Mouse (Mus musculus) midbrain, embryonic 12.5 days (tissue): ENCODE results near the gene Gprc6a. TPM values are rescaled to one million over a fixed set of nuclear protein-coding genes. Genes with fewer than 3 reads are reported as not detected.
A peak's percentile ranks its signal among the peaks of the same experiment; 100 is the strongest.

Experiments used
- ATAC-seq: fragments of 200-750 bp; cut with Nextera tagmentation; 2 replicates; pipeline ENCODE4 v1.8.0; 2017; ENCODE audit warnings: low read depth, moderate TSS enrichment, moderate library complexity; ENCODE audit not compliant: low FRiP score
- H3K27ac ChIP-seq: fragments of 300-500 bp; sonication (generic); replicated peaks from 2 replicates; pipeline ENCODE4 v1.5.1; 2016; ENCODE audit warnings: mild to moderate bottlenecking
- H3K27me3 ChIP-seq: fragments of 300-500 bp; sonication (generic); 2 replicates; pipeline ENCODE4 v1.6.1; 2016; ENCODE audit warnings: mild to moderate bottlenecking
- H3K36me3 ChIP-seq: fragments of 300-500 bp; sonication (generic); 2 replicates; pipeline ENCODE4 v1.6.1; 2016
- H3K4me1 ChIP-seq: fragments of 300-500 bp; sonication (generic); 2 replicates; pipeline ENCODE4 v1.6.1; 2016
- H3K4me2 ChIP-seq: fragments of 300-500 bp; sonication (generic); replicated peaks from 2 replicates; pipeline ENCODE4 v1.6.1; 2016; ENCODE audit warnings: mild to moderate bottlenecking, moderate library complexity
- H3K4me3 ChIP-seq: fragments of 300-500 bp; sonication (generic); 2 replicates; pipeline ENCODE4 v1.5.1; 2016; ENCODE audit warnings: mild to moderate bottlenecking
- H3K9ac ChIP-seq: fragments of 300-500 bp; sonication (generic); replicated peaks from 2 replicates; pipeline ENCODE4 v1.6.1; 2016; ENCODE audit warnings: mild to moderate bottlenecking, moderate library complexity
- H3K9me3 ChIP-seq: fragments of 300-500 bp; sonication (generic); 2 replicates; pipeline ENCODE4 v1.6.1; 2016; ENCODE audit warnings: mild to moderate bottlenecking
- WGBS: fragments of 180-500 bp; shearing (Covaris S2); methylation state at CpG from one replicate; pipeline ENCODE4 v1.1.7; 2016; 5-methylcytosine and 5-hydroxymethylcytosine counted together
- polyA plus RNA-seq: library from polyadenylated mRNA; unstranded; fragments of >200 nt; fragmentation: Nextera tagmentation; extraction: Ambion mirVana; gene quantifications from 2 replicates; pipeline ENCODE4 v1.2.1, GENCODE M21; 2016

Gprc6a gene
- polyA plus RNA-seq, 1 experiment from 2014 or later, result not detected

- Histone ChIP-seq H3K36me3 (no peaks in the 10 kb centered on the region), H3K4me3 (no peak overlapping the region)
Measured at GRCm38 (mm10) chr10:51614826-51615590, 16.3 kb downstream of the Gprc6a start.

GRCm38 (mm10) chr10:51613421-51613820, 17.8 kb downstream of the Gprc6a start:
- Histone ChIP-seq H3K27ac (no peak overlapping the region), H3K4me3 (no peak overlapping the region), H3K36me3 (no peaks in the 10 kb centered on the region), H3K9ac (no peak overlapping the region), H3K27me3 (no peaks in the 10 kb centered on the region), H3K4me2 (no peak overlapping the region), H3K9me3 (no peaks in the 10 kb centered on the region), H3K4me1 (no peaks in the 10 kb centered on the region)
- 70% methylated on average over 3 of the region's 3 CpGs for WGBS
- no peak for ATAC-seq

More at GRCm38 (mm10) chr10:51614826-51615590, 16.3 kb downstream of the Gprc6a start:
- H3K4me2 ChIP-seq, result no peak overlapping the region
- no peaks in the 10 kb centered on the region for H3K9me3 ChIP-seq
- H3K27ac ChIP-seq, result no peak overlapping the region
- ATAC-seq, result no peak
- no peaks in the 10 kb centered on the region for H3K4me1 ChIP-seq
- WGBS, result 75% methylated on average over 11 of the region's 11 CpGs
- no peaks in the 10 kb centered on the region for H3K27me3 ChIP-seq
- no peak overlapping the region for H3K9ac ChIP-seq

DNA sequence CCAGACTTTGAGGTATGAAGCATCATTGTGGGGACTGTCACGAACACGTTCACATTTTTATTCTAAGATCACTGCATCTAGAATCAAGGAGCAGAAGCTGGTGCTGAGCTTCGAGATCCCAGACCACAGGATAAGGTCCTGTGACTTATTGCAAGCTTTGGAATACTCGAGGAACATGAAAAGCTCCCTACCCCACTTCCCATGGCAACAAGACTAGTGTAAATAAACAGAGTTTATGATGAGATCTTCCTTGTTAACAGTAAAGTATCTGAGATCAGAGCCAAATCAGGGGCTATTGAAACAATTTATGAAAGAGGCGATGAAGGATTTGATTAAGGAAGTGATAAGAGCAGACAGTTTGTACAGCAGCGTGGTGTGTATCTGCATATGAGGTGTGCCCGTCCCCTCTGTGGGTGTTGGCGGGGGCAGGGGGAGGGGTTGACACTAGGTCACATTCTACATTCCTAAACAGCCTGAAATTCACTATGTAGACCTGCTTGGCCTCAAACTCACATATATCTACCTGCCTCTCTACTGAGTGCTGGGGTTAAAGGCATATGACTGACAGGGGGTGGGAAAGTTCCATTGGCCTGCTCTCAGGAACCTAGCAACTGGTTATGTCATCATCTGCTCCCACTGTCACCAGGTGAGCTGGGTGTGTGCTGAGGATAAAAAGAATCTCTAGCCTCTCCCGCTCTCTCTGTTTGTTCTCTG, 19.1 kb downstream of the Gprc6a start:
- H3K9ac ChIP-seq, result no peak overlapping the region
- no peak overlapping the region for H3K4me3 ChIP-seq
- no peaks in the 10 kb centered on the region for H3K27me3 ChIP-seq
- no peak overlapping the region for H3K27ac ChIP-seq
- no peak for ATAC-seq
- H3K4me2 ChIP-seq, result no peak overlapping the region
- 82% methylated on average over 9 of the region's 9 CpGs for WGBS
- no peaks in the 10 kb centered on the region for H3K36me3 ChIP-seq
- no peaks in the 10 kb centered on the region for H3K4me1 ChIP-seq
- no peaks in the 10 kb centered on the region for H3K9me3 ChIP-seq

DNA sequence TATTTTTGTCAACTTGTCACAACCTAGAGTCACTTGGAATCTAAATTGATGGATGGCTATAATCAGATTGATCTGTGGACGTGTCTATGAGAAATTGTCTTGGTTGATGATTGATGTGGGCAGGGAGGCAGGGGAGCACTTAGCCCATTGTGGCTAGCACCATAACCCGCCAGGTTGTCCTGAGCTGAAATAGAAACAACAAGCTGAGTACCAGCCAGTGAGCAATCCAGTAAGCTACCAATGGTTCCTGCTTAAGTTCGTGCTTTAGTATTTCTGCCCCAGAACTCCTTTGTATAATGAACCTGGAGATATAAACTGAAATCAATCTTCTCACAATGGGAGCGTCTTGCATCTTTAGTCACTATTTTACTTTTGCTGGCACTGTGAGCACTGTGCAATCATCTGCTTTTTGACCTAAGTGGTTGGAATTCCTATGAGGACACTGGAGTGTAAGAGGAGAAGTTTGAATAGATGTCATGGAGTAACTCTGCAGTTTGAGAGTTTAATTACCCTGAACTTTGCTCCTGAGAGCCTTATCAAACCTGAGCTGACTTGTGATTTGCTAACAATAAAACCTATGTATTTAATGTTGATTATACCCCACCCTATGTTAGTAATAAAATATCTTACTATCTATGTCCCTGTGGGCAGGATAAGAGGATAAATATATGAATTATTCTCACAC, 21.4 kb downstream of the Gprc6a start:
- no peaks in the 10 kb centered on the region for H3K9me3 ChIP-seq
- H3K4me3 ChIP-seq, result no peak overlapping the region
- H3K27me3 ChIP-seq, result no peaks in the 10 kb centered on the region
- H3K4me1 ChIP-seq, result no peaks in the 10 kb centered on the region
- 85% methylated on average over 4 of the region's 4 CpGs for WGBS
- no peak overlapping the region for H3K27ac ChIP-seq
- no peak overlapping the region for H3K4me2 ChIP-seq
- H3K9ac ChIP-seq, result no peak overlapping the region
- no peak for ATAC-seq
- no peaks in the 10 kb centered on the region for H3K36me3 ChIP-seq

DNA sequence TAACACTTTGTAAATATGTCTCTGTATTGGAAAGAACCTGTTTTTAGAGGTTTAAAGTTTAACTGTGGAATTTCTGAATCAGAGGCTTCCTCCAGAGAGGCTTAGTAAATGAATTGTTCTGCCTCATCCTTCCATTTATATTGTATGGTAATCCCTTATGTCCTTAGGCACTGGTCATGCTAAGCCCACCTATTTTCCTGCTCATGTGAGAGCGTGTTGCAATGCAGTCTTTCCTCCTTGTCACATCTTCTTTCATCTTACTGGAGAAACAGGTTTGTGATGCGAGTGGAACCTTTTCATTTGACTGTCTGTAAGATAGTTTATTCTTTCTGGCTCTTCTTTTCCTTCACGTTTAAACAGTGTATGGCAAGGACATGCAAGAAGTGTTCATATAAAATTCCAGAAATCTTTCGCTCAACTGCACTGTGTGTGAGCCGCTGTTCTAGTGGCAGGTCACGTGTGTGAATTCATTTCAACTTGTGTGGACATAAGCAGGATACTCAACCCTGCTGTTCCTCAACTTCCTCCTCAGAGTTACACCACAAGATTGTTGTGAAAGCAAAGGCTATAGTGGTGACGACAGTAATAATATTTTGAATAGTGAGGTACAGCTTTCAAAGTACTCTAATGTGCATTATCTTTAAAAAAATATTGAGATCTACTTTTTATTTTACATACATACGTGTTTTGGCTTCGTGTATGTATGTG, 34.2 kb downstream of the Gprc6a start:
- Histone ChIP-seq H3K27ac (no peak overlapping the region), H3K36me3 (no peaks in the 10 kb centered on the region), H3K4me3 (no peak overlapping the region), H3K27me3 (no peaks in the 10 kb centered on the region; the same call in 1 of the 2 replicates), H3K9ac (no peak overlapping the region), H3K9me3 (no peaks in the 10 kb centered on the region), H3K4me2 (no peak overlapping the region), H3K4me1 (no peaks in the 10 kb centered on the region)
- WGBS, result 85% methylated on average over 9 of the region's 9 CpGs
- no peak for ATAC-seq

- ATAC-seq, result peak; percentile 64
- no peaks in the 10 kb centered on the region for H3K9me3 ChIP-seq
- H3K27me3 ChIP-seq, result peaks cover 9% of the 10 kb centered on the region; the same call in 1 of the 2 replicates
- 49% methylated on average over 10 of the region's 10 CpGs for WGBS
- no peak overlapping the region for H3K4me3 ChIP-seq
- H3K36me3 ChIP-seq, result no peaks in the 10 kb centered on the region
- peaks cover 2% of the 10 kb centered on the region for H3K4me1 ChIP-seq
- H3K9ac ChIP-seq, result no peak overlapping the region
- H3K27ac ChIP-seq, result no peak overlapping the region
- 0 out of 2 replicates have a peak overlapping the region, but pooled peaks have one; percentile 22 for H3K4me2 ChIP-seq
Measured at GRCm38 (mm10) chr10:51595001-51595931, 36.0 kb downstream of the Gprc6a start.

- H3K9ac ChIP-seq, result no peak overlapping the region
- H3K9me3 ChIP-seq, result no peaks in the 10 kb centered on the region
- no peak overlapping the region for H3K4me2 ChIP-seq
- H3K36me3 ChIP-seq, result no peaks in the 10 kb centered on the region
- H3K4me3 ChIP-seq, result no peak overlapping the region
- 90% methylated on average over 2 of the region's 2 CpGs for whole genome bisulfite sequencing
- peaks cover 9% of the 10 kb centered on the region for H3K4me1 ChIP-seq
- H3K27ac ChIP-seq, result no peak overlapping the region
- H3K27me3 ChIP-seq, result peaks cover 19% of the 10 kb centered on the region
- ATAC-seq, result no peak
Measured at GRCm38 (mm10) chr10:51591574-51591973, 39.7 kb downstream of the Gprc6a start.

DNA sequence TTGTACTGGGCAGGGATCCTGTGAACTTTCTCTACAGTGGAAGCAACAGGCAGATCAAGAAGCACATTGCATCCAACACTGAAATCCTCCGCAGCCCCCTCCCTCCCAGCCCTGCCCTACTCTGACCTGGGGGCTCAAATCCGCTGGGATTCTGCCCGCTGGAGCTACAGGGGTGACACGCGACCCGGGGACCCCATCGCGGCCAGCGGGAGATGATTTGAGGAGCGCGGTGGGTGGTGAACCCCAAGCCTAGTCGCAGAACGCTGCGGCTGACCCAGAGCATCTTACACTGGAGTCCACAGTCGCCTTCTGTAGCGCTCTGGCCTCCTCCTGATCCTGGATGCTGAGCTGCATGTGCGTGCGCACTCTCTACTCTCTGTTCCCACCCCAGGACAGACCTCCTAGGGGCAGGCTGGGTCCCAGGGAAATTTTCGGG, 41.1 kb downstream of the Gprc6a start, which contains the start of gene Fam162b:
Gene Fam162b (minus strand): TSS at position 379 of the 436 bp plus-strand sequence.
- Histone ChIP-seq H3K9ac (no peak within 1 kb of the TSS), H3K4me3 (peak within 1 kb of the TSS; percentile 32), H3K4me2 (peak within 1 kb of the TSS; percentile 62), H3K27me3 (peaks cover 19% of the 10 kb centered on the region), H3K36me3 (no peaks in the 10 kb centered on the region), H3K9me3 (no peaks in the 10 kb centered on the region), H3K4me1 (peaks cover 9% of the 10 kb centered on the region), H3K27ac (no peak within 1 kb of the TSS)
- ATAC-seq, result peak; percentile 67
- 2% methylated on average over 19 of the region's 19 CpGs for WGBS

DNA sequence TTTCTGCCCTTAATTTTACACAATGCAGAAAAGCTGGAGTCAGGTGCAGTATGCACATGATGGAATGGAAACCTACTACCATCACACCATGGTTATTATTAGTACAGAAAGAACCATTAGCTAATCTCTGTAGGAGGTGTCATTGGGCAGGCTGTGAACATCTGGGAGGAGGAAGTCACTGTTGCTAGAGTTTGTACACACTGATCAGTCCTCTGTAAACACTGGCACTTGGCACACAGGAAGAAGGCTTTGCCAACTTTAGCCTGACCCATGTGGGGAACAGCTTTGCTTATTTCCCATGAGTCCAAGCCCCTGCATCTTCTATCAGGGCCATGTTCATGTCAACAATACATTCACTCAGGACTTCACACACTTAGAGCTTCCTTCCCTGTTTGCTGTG, 46.3 kb downstream of the Gprc6a start:
- peaks cover 7% of the 10 kb centered on the region for H3K27me3 ChIP-seq
- no peak overlapping the region for H3K27ac ChIP-seq
- H3K9ac ChIP-seq, result no peak overlapping the region
- no peak for ATAC-seq
- H3K36me3 ChIP-seq, result no peaks in the 10 kb centered on the region
- H3K4me3 ChIP-seq, result no peak overlapping the region
- H3K9me3 ChIP-seq, result no peaks in the 10 kb centered on the region
- H3K4me1 ChIP-seq, result peaks cover 4% of the 10 kb centered on the region
- no peak overlapping the region for H3K4me2 ChIP-seq

DNA sequence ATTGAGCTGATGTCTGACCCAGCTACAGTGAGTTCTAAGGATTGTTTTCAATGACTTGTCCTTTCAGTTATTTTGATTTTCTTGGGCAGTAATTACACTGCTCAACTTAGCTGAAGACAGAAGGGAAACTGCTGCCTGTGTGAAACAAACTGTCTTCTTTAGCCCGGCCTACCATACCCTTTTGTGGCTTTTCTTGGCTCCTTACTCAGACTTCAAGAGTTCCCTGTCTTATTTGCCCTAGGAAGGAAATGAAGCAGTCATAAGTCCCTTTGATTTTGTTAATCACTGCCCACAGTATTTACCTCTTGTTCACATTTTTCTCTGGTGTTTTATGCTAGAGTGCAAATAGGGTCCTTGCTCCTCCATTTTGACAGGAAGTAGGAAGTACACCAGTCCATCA, 46.9 kb downstream of the Gprc6a start:
- 70% methylated on average over 1 of the region's 1 CpGs for whole genome bisulfite sequencing
- Histone ChIP-seq H3K27ac (no peak overlapping the region), H3K27me3 (peaks cover 1% of the 10 kb centered on the region; the same call in 1 of the 2 replicates), H3K9me3 (no peaks in the 10 kb centered on the region), H3K4me2 (no peak overlapping the region), H3K9ac (no peak overlapping the region), H3K4me1 (no peaks in the 10 kb centered on the region), H3K4me3 (no peak overlapping the region), H3K36me3 (no peaks in the 10 kb centered on the region)
- no peak for ATAC-seq
